Mouse (Mus musculus) macrophage (primary cell): ENCODE results near the gene Kif28. TPM values are rescaled to one million over a fixed set of nuclear protein-coding genes. Genes with fewer than 3 reads are reported as not detected.

Experiments used
- H3K27ac ChIP-seq: fragments of 350-480 bp; formaldehyde crosslinking; 2 replicates; pipeline ENCODE4 v1.9.0; 2021
- H3K36me3 ChIP-seq: fragments of 350-480 bp; formaldehyde crosslinking; 2 replicates; pipeline ENCODE4 v1.9.0; 2021; ENCODE audit errors: inconsistent target
- H3K4me3 ChIP-seq: fragments of 350-480 bp; formaldehyde crosslinking; 2 replicates; pipeline ENCODE4 v1.9.0; 2021; ENCODE audit errors: inconsistent target
- H3K79me2 ChIP-seq: fragments of 350-480 bp; formaldehyde crosslinking; 2 replicates; pipeline ENCODE4 v1.9.0; 2021; ENCODE audit errors: inconsistent target
- WGBS: methylation state at CpG from one replicate; pipeline ENCODE4 v1.1.7; 2026; ENCODE audit warnings: inconsistent platforms; ENCODE audit not compliant: missing documents; 5-methylcytosine and 5-hydroxymethylcytosine counted together
- polyA plus RNA-seq: library from polyadenylated mRNA; stranded (reverse); fragments of 250-400 nt; gene quantifications from 3 replicates; pipeline ENCODE4 v1.2.4, GENCODE M21; 2018; ENCODE audit warnings: inconsistent platforms
- total RNA-seq, 78 experiments: library from RNA; depleted of rRNA; stranded (reverse); fragments of 250-400 nt; gene quantifications; 1 replicate in 9 of 78; 2 replicates in 24 of 78; 3 replicates in 43 of 78; 4 replicates in 2 of 78; pipeline ENCODE4 v1.2.4; 2018; ENCODE audit warnings: inconsistent platforms in 56 of 78

The Kif28 gene
- total RNA-seq (2018; cell fraction: chromatin; rRNA removed) = not detected
- not detected for total RNA-seq (2018; cell fraction: cytosol; rRNA removed)
- total RNA-seq (2018; cell fraction: nucleus; rRNA removed) = not detected
- polyA plus RNA-seq = not detected in 3 replicates

GRCm38 (mm10) chr1:179745171-179745570 lies at the start of gene Kif28:
TSS of gene Kif28 (minus strand) at chr1:179745271.
- Histone ChIP-seq H3K4me3 (no peak within 1 kb of the TSS), H3K79me2 (no peaks in the 10 kb centered on the region), H3K27ac (no peak within 1 kb of the TSS), H3K36me3 (peaks cover 27% of the 10 kb centered on the region; the same call in 1 of the 2 replicates)
- 92% methylated on average over 9 of the region's 9 CpGs for WGBS

- 20% methylated on average over 4 of the region's 4 CpGs for WGBS
- Histone ChIP-seq H3K79me2 (no peaks in the 10 kb centered on the region), H3K4me3 (no peak overlapping the region), H3K27ac (no peak overlapping the region), H3K36me3 (peaks cover 35% of the 10 kb centered on the region)
These were observed 42.2 kb upstream of the Kif28 start for GRCm38 (mm10) chr1:179787281-179787680.

- 83% methylated on average over 5 of the region's 5 CpGs for WGBS
- peaks cover 43% of the 10 kb centered on the region for H3K36me3 ChIP-seq
- no peak overlapping the region for H3K4me3 ChIP-seq
- no peaks in the 10 kb centered on the region for H3K79me2 ChIP-seq
- no peak overlapping the region for H3K27ac ChIP-seq
These were observed 40.4 kb upstream of the Kif28 start for GRCm38 (mm10) chr1:179785502-179785901.

- peaks cover 46% of the 10 kb centered on the region for H3K36me3 ChIP-seq
- no peaks in the 10 kb centered on the region for H3K79me2 ChIP-seq
- 81% methylated on average over 4 of the region's 4 CpGs for WGBS
- H3K4me3 ChIP-seq = no peak overlapping the region
- H3K27ac ChIP-seq = no peak overlapping the region
These were observed 39.0 kb upstream of the Kif28 start for GRCm38 (mm10) chr1:179784098-179784497.

- H3K79me2 ChIP-seq = no peaks in the 10 kb centered on the region
- WGBS = 100% methylated on average over 7 of the region's 8 CpGs
- peaks cover 91% of the 10 kb centered on the region for H3K36me3 ChIP-seq
- no peak overlapping the region for H3K27ac ChIP-seq
- no peak overlapping the region for H3K4me3 ChIP-seq
These were observed 31.8 kb upstream of the Kif28 start for GRCm38 (mm10) chr1:179776831-179777230.

GRCm38 (mm10) chr1:179760553-179760952 lies 15.5 kb upstream of the Kif28 start:
- 83% methylated on average over 4 of the region's 4 CpGs for WGBS
- H3K27ac ChIP-seq = no peak overlapping the region
- H3K79me2 ChIP-seq = no peaks in the 10 kb centered on the region
- peaks cover 71% of the 10 kb centered on the region for H3K36me3 ChIP-seq
- no peak overlapping the region for H3K4me3 ChIP-seq

- WGBS = 74% methylated on average over 5 of the region's 5 CpGs
- H3K79me2 ChIP-seq = no peaks in the 10 kb centered on the region
- peaks cover 73% of the 10 kb centered on the region for H3K36me3 ChIP-seq
- no peak overlapping the region for H3K27ac ChIP-seq
- no peak overlapping the region for H3K4me3 ChIP-seq
These were observed 15.0 kb upstream of the Kif28 start for GRCm38 (mm10) chr1:179760086-179760485.

- no peak overlapping the region for H3K4me3 ChIP-seq
These were observed 11.4 kb upstream of the Kif28 start for GRCm38 (mm10) chr1:179756477-179756876.

GRCm38 (mm10) chr1:179753006-179753405 lies 7.9 kb upstream of the Kif28 start:
- H3K79me2 ChIP-seq = no peaks in the 10 kb centered on the region
- no peak overlapping the region for H3K27ac ChIP-seq
- H3K4me3 ChIP-seq = no peak overlapping the region
- peaks cover 59% of the 10 kb centered on the region for H3K36me3 ChIP-seq
- WGBS = 96% methylated on average over 8 of the region's 8 CpGs

More at GRCm38 (mm10) chr1:179756477-179756876, 11.4 kb upstream of the Kif28 start:
- no peaks in the 10 kb centered on the region for H3K79me2 ChIP-seq
- H3K36me3 ChIP-seq = peaks cover 72% of the 10 kb centered on the region
- H3K27ac ChIP-seq = no peak overlapping the region

GRCm38 (mm10) chr1:179752276-179752675 lies 7.2 kb upstream of the Kif28 start:
- no peak overlapping the region for H3K27ac ChIP-seq
- 95% methylated on average over 11 of the region's 11 CpGs for WGBS
- H3K36me3 ChIP-seq = peaks cover 56% of the 10 kb centered on the region
- no peaks in the 10 kb centered on the region for H3K79me2 ChIP-seq
- no peak overlapping the region for H3K4me3 ChIP-seq

- no peak overlapping the region for H3K27ac ChIP-seq
- 71% methylated on average over 4 of the region's 4 CpGs for WGBS
- no peaks in the 10 kb centered on the region for H3K79me2 ChIP-seq
- H3K4me3 ChIP-seq = no peak overlapping the region
- peaks cover 27% of the 10 kb centered on the region; the same call in 1 of the 2 replicates for H3K36me3 ChIP-seq
These were observed 1.4 kb downstream of the Kif28 start for GRCm38 (mm10) chr1:179743593-179744193.

GRCm38 (mm10) chr1:179736483-179736882 lies 8.6 kb downstream of the Kif28 start:
- H3K79me2 ChIP-seq = no peaks in the 10 kb centered on the region
- no peak overlapping the region for H3K27ac ChIP-seq
- H3K4me3 ChIP-seq = no peak overlapping the region
- H3K36me3 ChIP-seq = no peaks in the 10 kb centered on the region
- WGBS = 93% methylated on average over 3 of the region's 3 CpGs

- no peak overlapping the region for H3K27ac ChIP-seq
- WGBS = 32% methylated on average over 14 of the region's 15 CpGs
- H3K36me3 ChIP-seq = no peaks in the 10 kb centered on the region
- no peaks in the 10 kb centered on the region for H3K79me2 ChIP-seq
- no peak overlapping the region for H3K4me3 ChIP-seq
These were observed 10.3 kb downstream of the Kif28 start for GRCm38 (mm10) chr1:179734500-179735474.

- Histone ChIP-seq H3K4me3 (no peak overlapping the region), H3K79me2 (no peaks in the 10 kb centered on the region), H3K27ac (no peak overlapping the region), H3K36me3 (no peaks in the 10 kb centered on the region)
- 92% methylated on average over 3 of the region's 3 CpGs for WGBS
These were observed 13.7 kb downstream of the Kif28 start for GRCm38 (mm10) chr1:179731391-179731790.

GRCm38 (mm10) chr1:179728661-179729060 lies 16.4 kb downstream of the Kif28 start:
- no peak overlapping the region for H3K27ac ChIP-seq
- 93% methylated on average over 9 of the region's 10 CpGs for WGBS
- H3K36me3 ChIP-seq = no peaks in the 10 kb centered on the region
- no peaks in the 10 kb centered on the region for H3K79me2 ChIP-seq
- no peak overlapping the region for H3K4me3 ChIP-seq
